Mouse (Mus musculus): ENCODE results near the gene Ppp2r5e.

Gene Ppp2r5e

GRCm38 (mm10) chr12:75425882-75426281 lies 170.2 kb downstream of the Ppp2r5e start:
- no peak for DNase-seq

GRCm38 (mm10) chr12:75424817-75425216 lies 171.2 kb downstream of the Ppp2r5e start:
- no peak for DNase-seq

GRCm38 (mm10) chr12:75424359-75424758 lies 171.7 kb downstream of the Ppp2r5e start:
- DNase-seq: no peak

GRCm38 (mm10) chr12:75416681-75417080 lies 179.4 kb downstream of the Ppp2r5e start, which contains the start of gene Gphb5:
Gene Gphb5 (minus strand): TSS chr12:75416781.
- no peak for DNase-seq

- no peak for DNase-seq
These were observed 181.1 kb downstream of the Ppp2r5e start for GRCm38 (mm10) chr12:75414991-75415390.

GRCm38 (mm10) chr12:75412964-75413363 lies 183.1 kb downstream of the Ppp2r5e start:
- no peak for DNase-seq

Measured in right cerebral cortex, postnatal 4 days (tissue).